Mouse (Mus musculus) forebrain, postnatal 0 days (tissue): ENCODE measurements around the gene Dhdds. TPM values are rescaled to one million over a fixed set of nuclear protein-coding genes. Genes with fewer than 3 reads are reported as not detected.

Experiments
- ATAC-seq: fragments of 200-750 bp; cut with Nextera tagmentation; 2 replicates; pipeline ENCODE4 v1.8.0; 2017; ENCODE audit warnings: mild to moderate bottlenecking, moderate library complexity
- DNase-seq: peaks from one replicate; pipeline ENCODE4 v3.0.0-alpha.2; 2015
- H3K27ac ChIP-seq: fragments of 300-500 bp; sonication (generic); 2 replicates; pipeline ENCODE4 v1.5.1; 2014; ENCODE audit warnings: low read depth, mild to moderate bottlenecking, antibody characterized with exemption, low read length, moderate library complexity, mixed read lengths
- H3K27me3 ChIP-seq: fragments of 300-500 bp; sonication (generic); 2 replicates; pipeline ENCODE4 v1.6.1; 2014; ENCODE audit warnings: mild to moderate bottlenecking, low read length, mixed read lengths; ENCODE audit not compliant: insufficient read depth
- H3K36me3 ChIP-seq: fragments of 300-500 bp; sonication (generic); 2 replicates; pipeline ENCODE4 v1.6.1; 2014; ENCODE audit warnings: mild to moderate bottlenecking, moderate library complexity; ENCODE audit not compliant: insufficient read depth
- H3K4me1 ChIP-seq: fragments of 300-500 bp; sonication (generic); 2 replicates; pipeline ENCODE4 v1.6.1; 2014; ENCODE audit warnings: antibody characterized with exemption; ENCODE audit not compliant: insufficient read depth
- H3K4me2 ChIP-seq: fragments of 300-500 bp; sonication (generic); 2 replicates; pipeline ENCODE4 v1.6.1; 2014; ENCODE audit warnings: low read depth, mild to moderate bottlenecking, moderate library complexity
- H3K4me3 ChIP-seq: fragments of 300-500 bp; sonication (generic); 2 replicates; pipeline ENCODE4 v1.5.1; 2014; ENCODE audit warnings: low read depth, low read length, mixed read lengths
- H3K9ac ChIP-seq: fragments of 300-500 bp; sonication (generic); 2 replicates; pipeline ENCODE4 v1.6.1; 2014; ENCODE audit warnings: mild to moderate bottlenecking
- H3K9me3 ChIP-seq: fragments of 300-500 bp; sonication (generic); 2 replicates; pipeline ENCODE4 v1.6.1; 2016; ENCODE audit warnings: low read length
- CTCF ChIP-seq: sonication (generic); IDR thresholded peaks from 2 replicates; pipeline ENCODE4 v1.5.1; 2016; ENCODE audit warnings: antibody characterized with exemption, control low read depth, low read depth
- WGBS: fragments of 180-500 bp; shearing (Covaris S2); extraction: QIAGEN DNeasy Blood & Tissue Kit; methylation state at CpG from one replicate; pipeline ENCODE4 v1.1.7; 2014; 5-methylcytosine and 5-hydroxymethylcytosine counted together
- polyA plus RNA-seq: library from polyadenylated mRNA; unstranded; fragments of >200 nt; fragmentation: Nextera tagmentation; extraction: Ambion mirVana; gene quantifications from 2 replicates; pipeline ENCODE4 v1.2.1, GENCODE M21; 2015
- total RNA-seq: library from RNA; depleted of rRNA; stranded (reverse); fragments of >200 nt; gene quantifications from 2 replicates; pipeline ENCODE4 v1.2.3, GENCODE M21; 2014

Gene Dhdds
- total and polyA plus RNA-seq, 2 experiments from 2014 or later, result 42.0 to 43.5 TPM

DNA sequence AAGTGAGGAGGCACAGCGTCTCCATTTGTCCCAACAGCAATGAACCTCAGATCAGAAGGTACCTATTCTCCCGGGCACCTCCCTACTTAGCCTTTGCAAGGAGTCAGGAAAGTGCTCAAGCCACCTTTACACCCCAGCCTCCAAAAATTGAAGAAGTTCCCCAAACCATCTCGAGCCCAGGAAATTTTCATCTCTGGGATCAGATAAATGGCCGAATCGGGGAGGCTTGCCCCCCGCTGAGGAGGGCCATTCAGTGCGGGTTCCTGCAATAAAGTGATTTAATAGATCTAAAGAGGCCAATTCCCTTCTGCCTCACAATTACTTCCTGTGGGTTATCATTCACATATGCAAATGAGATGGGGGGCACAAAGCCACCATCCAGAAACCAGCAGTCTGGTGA lies 15.5 kb upstream of the Dhdds start:
- TF ChIP-seq CTCF, result no peak
- no peak overlapping the region for H3K9ac ChIP-seq
- H3K4me3 ChIP-seq, result no peak overlapping the region
- no peaks in the 10 kb centered on the region for H3K36me3 ChIP-seq
- H3K4me1 ChIP-seq, result no peaks in the 10 kb centered on the region; the same call in none of the 2 replicates
- no peak overlapping the region for H3K4me2 ChIP-seq
- H3K27me3 ChIP-seq, result peaks cover 27% of the 10 kb centered on the region
- DNase-seq (no peak), ATAC-seq (no peak)
- H3K27ac ChIP-seq, result no peak overlapping the region
- H3K9me3 ChIP-seq, result no peaks in the 10 kb centered on the region
- 8% methylated on average over 7 of the region's 7 CpGs for WGBS

DNA sequence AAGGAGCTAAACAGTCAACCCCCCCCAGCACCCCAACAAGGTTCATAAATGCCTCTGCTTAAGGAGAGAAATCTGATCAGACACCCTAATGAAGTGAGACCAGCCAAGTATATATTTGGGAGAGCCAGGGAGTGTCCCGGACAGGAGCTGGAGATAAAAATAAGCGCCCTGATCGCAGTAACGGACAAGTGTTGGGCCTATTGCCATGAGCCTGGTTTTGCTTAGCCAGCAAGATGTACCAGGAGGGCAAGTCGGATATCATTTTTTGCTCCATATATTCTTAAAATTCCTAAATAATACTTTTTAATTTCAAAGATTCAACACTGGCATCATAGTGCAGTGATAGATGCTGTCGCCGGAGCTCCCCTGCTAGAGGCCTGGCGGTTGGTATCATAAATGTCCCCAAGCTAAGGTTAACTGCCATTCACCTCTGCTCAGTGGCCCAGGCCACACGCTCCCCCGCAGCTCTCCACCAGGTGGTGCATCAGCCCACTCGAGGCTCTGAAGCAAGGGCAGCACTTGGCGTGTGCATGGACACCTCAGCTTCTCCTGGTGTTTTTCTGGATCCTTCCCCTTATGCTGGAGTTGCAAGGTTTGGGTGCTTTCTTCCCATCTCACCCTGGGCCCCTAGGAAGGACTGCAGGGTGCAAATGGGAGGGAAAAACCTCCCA lies 12.3 kb upstream of the Dhdds start:
- H3K27ac ChIP-seq, result no peak overlapping the region
- no peaks in the 10 kb centered on the region for H3K36me3 ChIP-seq
- DNase-seq (no peak), ATAC-seq (no peak)
- 45% methylated on average over 12 of the region's 12 CpGs for WGBS
- TF ChIP-seq CTCF, result peak; percentile 60
- H3K4me2 ChIP-seq, result no peak overlapping the region
- H3K9me3 ChIP-seq, result no peaks in the 10 kb centered on the region
- no peak overlapping the region for H3K9ac ChIP-seq
- H3K27me3 ChIP-seq, result peaks cover 20% of the 10 kb centered on the region
- H3K4me3 ChIP-seq, result no peak overlapping the region
- H3K4me1 ChIP-seq, result no peaks in the 10 kb centered on the region; the same call in 1 of the 2 replicates

DNA sequence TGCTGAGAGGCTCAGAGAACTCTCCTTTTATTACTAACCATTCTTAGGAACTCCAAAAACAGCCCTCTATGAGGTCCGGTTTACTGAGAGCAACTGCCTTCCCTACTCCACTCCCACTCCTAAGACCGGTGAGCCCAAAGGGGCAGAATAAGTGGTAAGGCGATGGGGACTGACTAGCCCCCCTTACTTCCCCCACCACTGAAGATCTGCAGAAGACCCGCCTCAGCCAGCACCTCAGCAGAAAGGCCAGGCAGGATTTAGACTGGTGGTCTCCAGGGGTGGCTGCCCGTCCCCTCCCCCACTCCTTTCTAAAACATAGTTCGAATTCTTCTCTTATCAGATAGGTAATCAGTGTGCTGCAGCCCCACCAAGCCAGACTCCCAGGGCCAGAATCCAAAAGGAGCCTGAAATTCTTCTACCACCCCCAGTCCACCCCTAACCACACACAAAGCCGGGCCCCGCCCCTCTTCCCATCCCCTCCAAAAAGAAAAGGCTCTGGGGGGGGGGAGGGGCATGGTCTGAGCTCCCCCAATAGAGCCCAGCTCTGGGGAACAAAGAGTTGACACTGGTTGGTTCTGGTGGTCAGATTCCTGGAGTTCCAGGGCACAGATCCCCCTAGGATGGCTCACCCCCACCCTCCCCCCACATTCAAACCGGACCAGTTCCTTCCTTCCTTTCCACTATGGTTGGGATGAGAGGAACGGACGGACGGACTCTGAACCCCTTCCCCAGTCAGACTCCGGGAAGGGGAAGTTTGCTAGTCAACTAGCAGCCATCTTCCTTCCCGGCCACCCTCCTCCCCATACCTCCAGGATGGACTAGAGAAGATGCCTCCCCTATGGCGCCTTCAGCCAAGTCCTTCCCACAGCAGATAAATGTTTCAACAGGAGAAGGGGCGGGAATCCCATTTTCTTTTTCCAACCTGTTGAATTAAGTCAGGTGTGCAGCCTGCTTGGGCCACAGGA lies 11.0 kb upstream of the Dhdds start:
- WGBS, result 11% methylated on average over 16 of the region's 16 CpGs
- no peak for ATAC-seq

DNA sequence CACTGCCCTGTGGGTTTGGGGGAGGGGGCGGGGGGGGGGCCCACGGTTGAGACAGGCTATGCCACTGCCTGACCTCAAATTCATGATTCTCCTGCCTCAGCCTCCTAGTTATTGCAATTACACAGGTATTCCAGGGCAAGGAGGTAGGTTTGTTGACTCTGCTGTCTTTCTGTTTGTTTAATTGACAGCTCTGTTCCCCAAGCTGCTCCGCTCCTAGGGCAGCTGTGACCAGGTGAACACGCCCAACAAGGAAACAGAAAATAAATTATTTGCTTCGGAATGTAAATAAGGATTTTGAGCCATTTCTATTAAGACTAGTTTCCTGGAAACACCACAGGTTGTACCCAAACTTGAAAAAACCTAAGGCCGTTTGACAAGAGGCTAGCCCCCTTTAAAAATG lies 9.0 kb upstream of the Dhdds start:
- H3K36me3 ChIP-seq, result no peaks in the 10 kb centered on the region
- H3K9ac ChIP-seq, result no peak overlapping the region
- no peak overlapping the region for H3K4me3 ChIP-seq
- 56% methylated on average over 6 of the region's 6 CpGs for WGBS
- H3K9me3 ChIP-seq, result no peaks in the 10 kb centered on the region
- no peak for DNase-seq
- H3K4me1 ChIP-seq, result no peaks in the 10 kb centered on the region
- no peak for TF ChIP-seq CTCF
- ATAC-seq, result no peak
- no peaks in the 10 kb centered on the region for H3K27me3 ChIP-seq
- no peak overlapping the region for H3K4me2 ChIP-seq
- H3K27ac ChIP-seq, result no peak overlapping the region

More for the DNA sequence above, 11.0 kb upstream of the Dhdds start:
- Histone ChIP-seq H3K4me1 (no peaks in the 10 kb centered on the region), H3K4me3 (no peak overlapping the region), H3K36me3 (no peaks in the 10 kb centered on the region), H3K4me2 (no peak overlapping the region), H3K27ac (no peak overlapping the region), H3K9me3 (no peaks in the 10 kb centered on the region), H3K9ac (no peak overlapping the region), H3K27me3 (peaks cover 10% of the 10 kb centered on the region)
- no peak for DNase-seq
- no peak for TF ChIP-seq CTCF

DNA sequence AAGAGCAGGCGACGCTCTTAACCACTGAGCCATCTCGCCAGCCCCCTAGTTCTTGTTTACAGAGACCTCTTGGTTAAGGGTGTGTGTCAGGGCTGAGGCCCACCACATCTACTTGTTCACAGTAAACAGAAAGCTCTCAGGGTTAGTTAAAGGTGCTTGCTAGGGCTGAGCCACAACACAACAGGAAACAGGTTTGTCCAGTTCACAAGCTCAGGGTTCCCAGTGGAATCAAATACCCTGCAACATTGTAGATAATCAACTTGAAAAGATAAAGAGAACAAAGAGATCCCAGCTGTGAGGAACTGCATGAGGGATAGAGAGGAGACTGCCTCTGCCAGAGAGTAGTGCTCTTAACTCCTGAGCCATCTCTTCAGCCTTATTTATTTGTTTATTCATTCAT lies 6.1 kb upstream of the Dhdds start:
- no peak overlapping the region for H3K4me3 ChIP-seq
- H3K4me1 ChIP-seq, result no peaks in the 10 kb centered on the region
- H3K27me3 ChIP-seq, result no peaks in the 10 kb centered on the region
- no peak for ATAC-seq
- H3K36me3 ChIP-seq, result no peaks in the 10 kb centered on the region
- H3K9me3 ChIP-seq, result no peaks in the 10 kb centered on the region
- H3K27ac ChIP-seq, result no peak overlapping the region
- WGBS, result 94% methylated on average over 3 of the region's 3 CpGs
- no peak for DNase-seq
- no peak overlapping the region for H3K9ac ChIP-seq
- no peak for TF ChIP-seq CTCF
- H3K4me2 ChIP-seq, result no peak overlapping the region

DNA sequence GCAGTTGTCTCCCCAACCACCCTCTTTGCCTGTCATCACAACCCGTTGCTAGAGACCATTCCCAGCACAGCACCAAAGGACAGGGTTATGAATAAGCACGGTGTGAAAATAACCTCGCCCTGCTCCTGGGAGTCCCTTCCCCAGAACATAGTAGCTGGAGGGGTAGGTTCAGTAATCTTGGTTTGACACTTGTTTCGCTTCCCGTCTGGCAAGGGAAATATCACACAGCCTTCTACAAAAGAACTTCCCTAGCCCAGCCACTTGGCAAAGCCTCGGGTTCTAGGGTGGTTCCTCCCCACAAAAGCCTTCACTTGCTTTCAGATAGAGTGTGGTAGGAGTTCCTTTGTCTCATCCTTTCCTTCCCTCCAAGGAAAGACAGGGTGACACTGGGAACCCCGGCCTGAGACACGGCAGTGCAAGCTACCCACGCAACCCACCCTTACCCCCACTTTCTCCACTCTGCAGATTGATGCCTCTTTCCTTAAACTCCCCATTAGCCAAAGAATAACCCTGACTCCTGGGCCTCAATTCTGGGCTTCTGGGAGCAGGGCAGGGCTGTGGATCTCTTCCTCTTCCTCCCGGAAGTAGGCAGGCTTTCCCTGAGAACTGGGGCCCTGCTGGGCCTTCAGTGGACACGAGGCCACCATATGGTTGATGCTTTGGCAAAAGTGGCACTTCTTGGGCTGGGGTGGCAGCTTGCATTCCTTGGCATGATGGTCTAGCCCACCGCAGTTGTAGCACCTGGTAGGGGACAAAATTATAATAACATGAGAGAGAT lies 5.1 kb upstream of the Dhdds start:
- 57% methylated on average over 12 of the region's 12 CpGs for WGBS
- H3K27ac ChIP-seq, result no peak overlapping the region
- no peak overlapping the region for H3K4me2 ChIP-seq
- ATAC-seq, result no peak
- no peak for TF ChIP-seq CTCF
- H3K4me3 ChIP-seq, result no peak overlapping the region
- H3K27me3 ChIP-seq, result no peaks in the 10 kb centered on the region
- no peaks in the 10 kb centered on the region for H3K9me3 ChIP-seq
- H3K9ac ChIP-seq, result no peak overlapping the region
- H3K36me3 ChIP-seq, result no peaks in the 10 kb centered on the region
- no peaks in the 10 kb centered on the region for H3K4me1 ChIP-seq
- DNase-seq, result no peak
